Mouse (Mus musculus) E14TG2a.4 (cell line): Measurements from ENCODE around the gene Nlk.
"Not testable (repeated sequence)": the region's sequence is repeated elsewhere in the genome, so short reads cannot be mapped to it uniquely, and the experiment has no call there.

Source experiments
- H3K27me3 ChIP-seq: 2 replicates; pipeline ENCODE4 v1.6.1; 2014; ENCODE audit warnings: low read length, control low read depth; ENCODE audit not compliant: insufficient read depth
- H3K36me3 ChIP-seq: 2 replicates; pipeline ENCODE4 v1.6.1; 2014; ENCODE audit warnings: low read length, control low read depth; ENCODE audit not compliant: insufficient read depth
- H3K4me1 ChIP-seq: replicated peaks from 2 replicates; pipeline ENCODE4 v1.6.1; 2014; ENCODE audit warnings: low read depth, low read length, control low read depth
- H3K4me3 ChIP-seq: replicated peaks from 2 replicates; pipeline ENCODE4 v1.5.1; 2014; ENCODE audit warnings: mild to moderate bottlenecking, low read length
- H3K9me3 ChIP-seq: 2 replicates; pipeline ENCODE4 v1.6.1; 2014; ENCODE audit warnings: low read length, control low read depth
- CTCF ChIP-seq: conservative IDR thresholded peaks from 2 replicates; pipeline ENCODE4 v1.5.1; 2014; ENCODE audit warnings: low read length
- NANOG ChIP-seq: IDR thresholded peaks from 2 replicates; pipeline ENCODE4 v1.6.1; 2014; ENCODE audit warnings: borderline replicate concordance, low read length, mixed read lengths
- POU5F1 ChIP-seq: IDR thresholded peaks from 2 replicates; pipeline ENCODE4 v1.6.1; 2014; ENCODE audit warnings: low read length, borderline replicate concordance

Gene Nlk

DNA sequence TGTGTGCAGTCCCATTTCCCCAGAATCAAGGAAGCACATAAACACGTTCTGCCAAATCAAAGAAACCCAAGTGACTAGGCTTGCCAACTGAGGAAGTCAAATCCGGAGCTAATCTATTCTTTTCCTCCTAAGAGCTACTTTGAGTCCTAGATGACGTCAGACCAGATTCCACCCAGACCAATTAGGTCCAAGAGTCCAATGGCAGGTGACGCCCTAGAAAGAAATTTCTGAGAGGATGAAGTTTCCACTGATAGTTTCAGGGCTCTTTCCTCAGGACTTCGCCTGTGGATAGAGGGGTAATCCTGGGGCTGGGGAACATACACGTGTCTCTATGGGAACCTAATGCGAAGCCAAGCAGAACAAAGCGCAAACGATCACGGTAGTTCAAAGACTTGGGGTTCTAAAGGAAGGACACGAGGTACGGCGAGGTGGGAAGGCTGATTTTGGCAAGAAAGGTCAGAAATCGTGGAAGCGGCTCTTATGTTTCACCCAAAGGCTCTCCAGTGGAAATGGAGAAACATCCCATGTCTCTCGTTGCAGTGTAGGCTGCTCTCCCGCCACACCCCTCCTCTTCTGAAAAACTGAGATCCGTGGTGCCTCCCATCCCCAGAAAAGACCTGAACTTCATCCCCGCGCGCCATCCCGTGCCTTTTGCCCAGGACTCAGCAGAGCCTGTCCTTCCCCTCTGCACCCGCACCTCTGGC lies 161.6 kb downstream of the Nlk start:
- no peaks in the 10 kb centered on the region for H3K27me3 ChIP-seq
- H3K9me3 ChIP-seq, result no peaks in the 10 kb centered on the region
- TF ChIP-seq CTCF, result no peak
- TF ChIP-seq POU5F1, result no peak
- peaks cover 39% of the 10 kb centered on the region for H3K36me3 ChIP-seq
- H3K4me3 ChIP-seq, result peak overlapping the region; percentile 97
- H3K4me1 ChIP-seq, result peaks cover 63% of the 10 kb centered on the region

GRCm38 (mm10) chr11:78534516-78534915 lies 162.7 kb downstream of the Nlk start:
- Histone ChIP-seq H3K4me1 (peaks cover 69% of the 10 kb centered on the region), H3K4me3 (peak overlapping the region; percentile 97), H3K9me3 (no peaks in the 10 kb centered on the region), H3K36me3 (peaks cover 39% of the 10 kb centered on the region), H3K27me3 (no peaks in the 10 kb centered on the region)
- TF ChIP-seq NANOG (no peak), POU5F1 (no peak), CTCF (no peak)

- H3K4me3 ChIP-seq, H3K9me3 ChIP-seq, H3K27me3 ChIP-seq: not testable (repeated sequence)
- H3K36me3 ChIP-seq, result peaks cover 54% of the 10 kb centered on the region
- peaks cover 48% of the 10 kb centered on the region for H3K4me1 ChIP-seq
Measured at GRCm38 (mm10) chr11:78531515-78531914, 165.7 kb downstream of the Nlk start.

DNA sequence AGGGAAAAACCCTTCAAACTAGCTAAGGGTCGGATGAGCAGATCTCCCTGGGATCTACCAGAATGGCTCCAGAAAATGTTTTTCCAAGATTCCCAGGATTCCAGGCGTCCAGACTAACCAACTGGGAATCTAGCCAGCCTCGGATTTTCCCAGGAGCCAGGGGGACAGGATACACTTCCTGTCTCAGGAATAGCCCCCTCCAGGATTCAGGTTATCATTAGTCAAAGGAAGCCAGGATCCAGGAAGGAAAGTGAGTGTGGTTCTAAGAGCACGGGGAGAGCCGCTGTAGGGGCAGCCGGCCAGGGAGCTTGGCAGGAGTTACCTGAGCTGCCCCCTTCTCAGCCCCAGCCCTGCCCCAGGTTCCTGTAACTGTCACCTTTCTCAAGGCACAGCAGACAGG lies 166.1 kb downstream of the Nlk start:
- Histone ChIP-seq H3K4me1 (peaks cover 48% of the 10 kb centered on the region), H3K27me3 (no peaks in the 10 kb centered on the region), H3K9me3 (no peaks in the 10 kb centered on the region), H3K36me3 (peaks cover 59% of the 10 kb centered on the region), H3K4me3 (no peak overlapping the region)
- TF ChIP-seq CTCF, result no peak
- TF ChIP-seq NANOG, result no peak
- TF ChIP-seq POU5F1, result no peak

DNA sequence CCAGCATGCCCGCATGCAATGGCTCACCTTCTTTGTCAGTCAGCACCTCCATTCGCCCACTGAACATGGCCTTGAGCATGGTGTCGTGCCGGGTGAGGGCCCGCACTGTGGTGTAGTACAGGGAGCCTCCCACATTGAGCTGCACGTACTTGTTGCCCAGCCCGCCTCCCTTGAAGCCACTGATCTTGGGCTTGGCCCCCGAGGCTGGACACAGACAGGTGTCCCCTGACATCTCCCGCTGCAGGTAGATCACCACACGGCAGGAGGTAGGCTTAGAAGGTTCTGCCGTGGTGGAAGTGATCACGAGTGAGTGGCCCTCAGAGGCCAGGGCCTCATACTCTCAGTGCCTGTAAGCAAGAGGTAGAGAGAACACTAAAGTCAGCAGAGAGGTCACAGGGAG lies 167.2 kb downstream of the Nlk start:
- Histone ChIP-seq H3K4me3 (no peak overlapping the region), H3K36me3 (peaks cover 70% of the 10 kb centered on the region), H3K9me3 (no peaks in the 10 kb centered on the region), H3K27me3 (no peaks in the 10 kb centered on the region), H3K4me1 (peaks cover 42% of the 10 kb centered on the region)
- TF ChIP-seq POU5F1 (no peak), NANOG (no peak), CTCF (no peak)

DNA sequence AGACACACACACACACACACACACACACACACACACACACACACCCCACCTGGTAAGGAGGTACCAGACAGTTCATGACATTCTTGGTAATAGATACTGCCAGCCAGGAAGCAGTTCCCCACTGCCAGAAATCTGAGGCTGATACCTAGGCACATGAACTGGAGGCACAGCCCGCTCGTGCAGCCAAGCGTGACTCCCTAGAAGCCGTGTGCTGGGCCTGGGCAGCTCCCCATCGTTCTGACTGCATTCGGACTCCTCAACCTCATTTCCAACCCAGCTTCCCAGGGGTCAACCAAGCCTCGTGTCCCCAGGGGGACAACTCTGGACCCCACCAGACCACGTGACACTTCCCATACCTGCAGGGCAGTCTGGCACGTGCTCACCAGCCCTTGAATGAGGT lies 168.5 kb downstream of the Nlk start:
- peaks cover 82% of the 10 kb centered on the region for H3K36me3 ChIP-seq
- H3K27me3 ChIP-seq, result no peaks in the 10 kb centered on the region
- no peak for TF ChIP-seq CTCF
- no peak for TF ChIP-seq POU5F1
- no peak overlapping the region for H3K4me3 ChIP-seq
- H3K4me1 ChIP-seq, result peaks cover 32% of the 10 kb centered on the region
- no peaks in the 10 kb centered on the region for H3K9me3 ChIP-seq

DNA sequence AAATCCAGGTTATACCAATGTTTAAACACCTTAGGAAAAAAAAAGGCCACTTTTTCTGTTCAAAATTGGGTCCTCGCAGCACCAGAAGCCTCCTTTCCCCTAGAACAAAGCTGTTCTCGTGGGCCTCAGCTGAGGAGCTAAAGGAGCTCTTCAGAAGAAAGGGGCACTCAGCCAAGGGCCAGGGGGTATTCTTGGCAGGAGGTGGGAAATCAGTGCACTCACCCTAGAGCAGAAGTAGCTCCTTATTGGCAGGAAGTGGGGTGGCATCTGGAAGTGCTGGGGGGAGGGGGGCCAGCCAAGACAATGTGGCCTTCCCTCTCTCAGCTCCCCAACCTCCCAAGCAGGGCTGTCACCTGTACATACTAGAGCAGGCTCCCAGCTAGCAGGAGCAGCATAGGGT lies 172.3 kb downstream of the Nlk start:
- Histone ChIP-seq H3K36me3 (peaks cover 99% of the 10 kb centered on the region), H3K27me3 (no peaks in the 10 kb centered on the region), H3K9me3 (no peaks in the 10 kb centered on the region), H3K4me1 (peaks cover 27% of the 10 kb centered on the region), H3K4me3 (no peak overlapping the region)
- no peak for TF ChIP-seq NANOG
- no peak for TF ChIP-seq POU5F1
- no peak for TF ChIP-seq CTCF

GRCm38 (mm10) chr11:78523241-78523955 lies 173.8 kb downstream of the Nlk start:
- TF ChIP-seq NANOG (no peak), POU5F1 (no peak), CTCF (no peak)
- Histone ChIP-seq H3K4me1 (peaks cover 41% of the 10 kb centered on the region), H3K4me3 (no peak overlapping the region), H3K27me3 (no peaks in the 10 kb centered on the region), H3K9me3 (no peaks in the 10 kb centered on the region), H3K36me3 (peaks cover 100% of the 10 kb centered on the region)

DNA sequence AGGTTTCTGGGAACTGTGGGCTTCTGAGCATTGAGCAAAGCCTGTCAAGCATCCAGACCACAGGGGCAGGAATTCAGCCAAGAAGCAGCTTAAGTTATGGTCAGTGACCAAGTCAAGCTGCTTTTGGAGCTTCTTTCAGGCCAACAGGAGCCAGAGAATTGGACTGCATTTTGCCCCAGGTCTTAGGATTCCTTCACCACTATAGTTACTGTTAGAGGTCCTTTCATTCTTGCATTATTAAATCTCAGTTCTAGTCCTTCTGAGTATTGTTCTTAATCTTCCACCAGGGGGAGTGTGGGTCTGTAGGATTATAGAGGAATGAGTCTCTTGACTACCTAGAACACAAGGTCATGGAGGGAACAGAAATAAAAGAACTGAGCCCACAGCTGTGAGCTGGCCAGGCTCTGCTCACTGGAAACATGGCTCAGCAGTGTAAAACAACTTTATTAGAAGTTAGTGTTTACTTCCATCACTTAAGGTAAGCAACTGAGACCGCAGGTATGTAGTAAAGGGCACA lies 174.6 kb downstream of the Nlk start:
- Histone ChIP-seq H3K9me3 (no peaks in the 10 kb centered on the region), H3K36me3 (peaks cover 100% of the 10 kb centered on the region), H3K4me1 (peaks cover 50% of the 10 kb centered on the region), H3K4me3 (no peak overlapping the region), H3K27me3 (no peaks in the 10 kb centered on the region)
- TF ChIP-seq POU5F1 (no peak), CTCF (peak; percentile 28), NANOG (no peak)
